Mouse (Mus musculus) heart, embryonic 14.5 days (tissue): ENCODE results near the gene Ilkap. TPM values are rescaled to one million over a fixed set of nuclear protein-coding genes. Genes with fewer than 3 reads are reported as not detected.

Source experiments
- ATAC-seq: fragments of 200-750 bp; cut with Nextera tagmentation; 2 replicates; pipeline ENCODE4 v1.8.0; 2017; ENCODE audit warnings: low read depth, moderate TSS enrichment; ENCODE audit not compliant: insufficient number of reproducible peaks, insufficient read depth, low FRiP score
- H3K27ac ChIP-seq, 2 experiments: fragments of 200-500 bp in 1 of 2; fragments of 300-500 bp in 1 of 2; sonication (generic) in 1 of 2; replicated peaks in 1 of 2; 2 replicates each; pipeline ENCODE4 v1.5.1; 2012 to 2014; ENCODE audit warnings: low read depth in 2 of 2, low read length in 2 of 2, control low read depth in 1 of 2, mild to moderate bottlenecking in 1 of 2, mixed read lengths in 1 of 2; ENCODE audit not compliant: control insufficient read depth in 1 of 2, insufficient read depth in 1 of 2
- H3K27me3 ChIP-seq: fragments of 300-500 bp; sonication (generic); 2 replicates; pipeline ENCODE4 v1.6.1; 2014; ENCODE audit warnings: mild to moderate bottlenecking, low read length, control low read depth; ENCODE audit not compliant: control insufficient read depth, insufficient read depth
- H3K36me3 ChIP-seq: fragments of 300-500 bp; sonication (generic); 2 replicates; pipeline ENCODE4 v1.6.1; 2014; ENCODE audit warnings: mild to moderate bottlenecking, control low read depth, low read length, mixed read lengths; ENCODE audit not compliant: control insufficient read depth, insufficient read depth
- H3K4me1 ChIP-seq, 2 experiments: fragments of 200-500 bp in 1 of 2; fragments of 300-500 bp in 1 of 2; sonication (generic) in 1 of 2; 2 replicates each; pipeline ENCODE4 v1.6.1; 2012 to 2014; ENCODE audit warnings: low read length in 2 of 2, control low read depth in 1 of 2, mixed read lengths in 1 of 2; ENCODE audit not compliant: control insufficient read depth in 2 of 2, insufficient read depth in 2 of 2
- H3K4me2 ChIP-seq: fragments of 300-500 bp; sonication (generic); 2 replicates; pipeline ENCODE4 v1.6.1; 2014; ENCODE audit warnings: mild to moderate bottlenecking, low read length
- H3K4me3 ChIP-seq, 2 experiments: fragments of 200-500 bp in 1 of 2; fragments of 300-500 bp in 1 of 2; sonication (generic) in 1 of 2; 2 replicates each; pipeline ENCODE4 v1.5.1; 2012 to 2014; ENCODE audit warnings: low read length in 2 of 2, mild to moderate bottlenecking in 2 of 2, control low read depth in 1 of 2, low read depth in 1 of 2, moderate library complexity in 1 of 2; ENCODE audit not compliant: control insufficient read depth in 1 of 2, insufficient read depth in 1 of 2
- H3K9ac ChIP-seq: fragments of 300-500 bp; sonication (generic); 2 replicates; pipeline ENCODE4 v1.6.1; 2014; ENCODE audit warnings: mild to moderate bottlenecking, low read length
- H3K9me3 ChIP-seq: fragments of 300-500 bp; sonication (generic); 2 replicates; pipeline ENCODE4 v1.6.1; 2016; ENCODE audit warnings: low read length, control low read depth; ENCODE audit not compliant: control insufficient read depth
- WGBS: fragments of 180-500 bp; shearing (Covaris S2); extraction: QIAGEN DNeasy Blood & Tissue Kit; methylation state at CpG from one replicate; pipeline ENCODE4 v1.1.7; 2014; 5-methylcytosine and 5-hydroxymethylcytosine counted together
- polyA plus RNA-seq: library from polyadenylated mRNA; unstranded; fragments of >200 nt; fragmentation: Nextera tagmentation; extraction: Ambion mirVana; gene quantifications from 2 replicates; pipeline ENCODE4 v1.2.1, GENCODE M21; 2014

The Ilkap gene
- polyA plus RNA-seq, 1 experiment from 2014 or later, result 108 TPM

GRCm38 (mm10) chr1:91367295-91367694, 31.3 kb downstream of the Ilkap start:
- Histone ChIP-seq H3K4me1 (peaks cover 8 to 14% of the 10 kb centered on the region in 2 experiments), H3K4me2 (no peak overlapping the region), H3K4me3 (no peak overlapping the region), H3K27ac (no peak overlapping the region), H3K9ac (no peak overlapping the region), H3K9me3 (peaks cover 12% of the 10 kb centered on the region; the same call in 1 of the 2 replicates), H3K27me3 (no peaks in the 10 kb centered on the region; the same call in 1 of the 2 replicates), H3K36me3 (peaks cover 31% of the 10 kb centered on the region)
- 89% methylated on average over 3 of the region's 3 CpGs for WGBS
- no peak for ATAC-seq

- Histone ChIP-seq H3K36me3 (peaks cover 31% of the 10 kb centered on the region), H3K27ac (no peak within 1 kb of the TSS), H3K27me3 (no peaks in the 10 kb centered on the region; the same call in 1 of the 2 replicates), H3K4me1 (peaks cover 8 to 14% of the 10 kb centered on the region in 2 experiments), H3K9me3 (peaks cover 15% of the 10 kb centered on the region; the same call in 1 of the 2 replicates), H3K9ac (peak within 1 kb of the TSS; percentile 71), H3K4me3 (peak within 1 kb of the TSS; percentile 47), H3K4me2 (peak within 1 kb of the TSS; percentile 87)
- WGBS, result under 1% methylated on average over 59 of the region's 68 CpGs
- no peak for ATAC-seq
Measured at GRCm38 (mm10) chr1:91366215-91367108, 32.2 kb downstream of the Ilkap start, which contains the start of gene Erfe. Gene Erfe, plus strand, starts transcription at chr1:91366430.

- ATAC-seq, result no peak
- no peaks in the 10 kb centered on the region; the same call in 1 of the 2 replicates for H3K27me3 ChIP-seq
- WGBS, result 29% methylated on average over 8 of the region's 8 CpGs
- peak overlapping the region; percentile 87 for H3K4me2 ChIP-seq
- H3K4me3 ChIP-seq, result peak overlapping the region; percentile 47
- peak overlapping the region; percentile 71; the same call in 1 of the 2 replicates for H3K9ac ChIP-seq
- peaks cover 15% of the 10 kb centered on the region; the same call in 1 of the 2 replicates for H3K9me3 ChIP-seq
- no peak overlapping the region for H3K27ac ChIP-seq
- peaks cover 32% of the 10 kb centered on the region for H3K36me3 ChIP-seq
- peaks cover 8 to 14% of the 10 kb centered on the region in 2 experiments for H3K4me1 ChIP-seq
Measured at GRCm38 (mm10) chr1:91365816-91366214, 32.8 kb downstream of the Ilkap start.

- 88% methylated on average over 16 of the region's 16 CpGs for WGBS
- no peak for ATAC-seq
- Histone ChIP-seq H3K27me3 (no peaks in the 10 kb centered on the region; the same call in 1 of the 2 replicates), H3K9me3 (peaks cover 15% of the 10 kb centered on the region; the same call in 1 of the 2 replicates), H3K27ac (no peak overlapping the region), H3K9ac (no peak overlapping the region), H3K4me1 (peaks cover 8 to 14% of the 10 kb centered on the region in 2 experiments), H3K36me3 (peaks cover 26% of the 10 kb centered on the region), H3K4me2 (no peak overlapping the region), H3K4me3 (no peak overlapping the region)
Measured at GRCm38 (mm10) chr1:91364822-91365644, 33.6 kb downstream of the Ilkap start.

GRCm38 (mm10) chr1:91362113-91362512, 36.5 kb downstream of the Ilkap start:
- Histone ChIP-seq H3K4me2 (no peak overlapping the region), H3K36me3 (peaks cover 48% of the 10 kb centered on the region), H3K4me1 (peaks cover 8 to 14% of the 10 kb centered on the region in 2 experiments), H3K27me3 (no peaks in the 10 kb centered on the region; the same call in 1 of the 2 replicates), H3K9me3 (peaks cover 15% of the 10 kb centered on the region; the same call in 1 of the 2 replicates), H3K4me3 (no peak overlapping the region), H3K9ac (no peak overlapping the region), H3K27ac (no peak overlapping the region)
- ATAC-seq, result no peak
- 78% methylated on average over 5 of the region's 5 CpGs for WGBS

- peaks cover 9% of the 10 kb centered on the region in 2 experiments; a peak in 3 of 4 replicates for H3K4me1 ChIP-seq
- WGBS, result 81% methylated on average over 11 of the region's 11 CpGs
- H3K4me2 ChIP-seq, result no peak overlapping the region
- H3K27ac ChIP-seq, result no peak overlapping the region
- H3K27me3 ChIP-seq, result no peaks in the 10 kb centered on the region
- ATAC-seq, result no peak
- H3K9ac ChIP-seq, result no peak overlapping the region
- no peaks in the 10 kb centered on the region for H3K9me3 ChIP-seq
- no peak overlapping the region for H3K4me3 ChIP-seq
- peaks cover 69% of the 10 kb centered on the region for H3K36me3 ChIP-seq
Measured at GRCm38 (mm10) chr1:91356105-91356504, 42.5 kb downstream of the Ilkap start.

GRCm38 (mm10) chr1:91352277-91352676, 46.3 kb downstream of the Ilkap start:
- Histone ChIP-seq H3K4me1 (peaks cover 18 to 19% of the 10 kb centered on the region in 2 experiments), H3K9ac (no peak overlapping the region), H3K27ac (no peak overlapping the region), H3K9me3 (no peaks in the 10 kb centered on the region), H3K4me2 (peak overlapping the region; percentile 86), H3K36me3 (peaks cover 41% of the 10 kb centered on the region), H3K27me3 (no peaks in the 10 kb centered on the region), H3K4me3 (no peak overlapping the region)
- ATAC-seq, result no peak
- WGBS, result 72% methylated on average over 2 of the region's 2 CpGs
